Mouse (Mus musculus) lung, postnatal 10 days (tissue): ENCODE data around the gene St5.

ENCODE experiments used
- DNase-seq: peaks from one replicate; pipeline ENCODE4 v3.0.0; 2021

Gene St5

GRCm38 (mm10) chr7:109524442-109524744 lies 179.0 kb downstream of the St5 start:
- no peak for DNase-seq

- DNase-seq = no peak
These were observed 179.5 kb downstream of the St5 start for GRCm38 (mm10) chr7:109523741-109524441.

DNA sequence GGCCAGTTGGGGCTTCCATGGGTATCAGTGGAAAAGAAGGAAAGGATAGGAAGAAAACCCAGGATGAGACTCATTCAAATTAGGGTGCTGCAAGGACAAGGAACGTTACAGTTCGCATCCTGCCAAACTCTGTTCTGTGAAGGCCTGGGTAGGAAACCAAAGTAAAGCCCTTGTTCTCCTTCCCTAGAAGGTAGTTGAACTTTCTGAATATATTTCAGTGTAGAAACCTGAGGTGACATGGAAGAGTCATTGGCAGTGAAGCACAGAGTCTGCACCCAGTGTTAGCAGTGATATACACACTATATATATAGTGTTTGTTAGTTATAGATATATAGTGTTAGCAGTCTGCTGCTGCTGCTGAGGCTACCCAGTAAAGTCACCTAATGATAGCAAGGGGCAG lies 180.1 kb downstream of the St5 start:
- no peak for DNase-seq

DNA sequence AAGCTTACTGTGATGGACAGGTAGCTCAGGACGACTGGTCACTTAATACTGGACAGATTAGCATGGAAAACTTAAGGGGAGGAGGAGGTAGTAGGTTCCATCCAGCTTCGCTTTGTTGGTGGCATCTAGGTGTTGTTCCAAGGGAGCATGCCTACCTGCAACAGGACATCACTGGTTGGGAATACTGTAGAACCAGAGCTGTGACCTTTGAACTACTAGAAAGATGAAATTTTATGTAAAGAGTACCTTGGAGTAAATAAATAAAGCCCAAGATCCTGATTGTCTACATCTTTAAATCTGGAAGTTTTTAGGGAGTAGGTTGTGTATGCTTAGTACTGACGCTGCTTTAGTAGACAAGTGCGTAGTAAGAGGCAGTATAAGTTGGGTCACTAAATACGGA lies 181.3 kb downstream of the St5 start:
- no peak for DNase-seq

DNA sequence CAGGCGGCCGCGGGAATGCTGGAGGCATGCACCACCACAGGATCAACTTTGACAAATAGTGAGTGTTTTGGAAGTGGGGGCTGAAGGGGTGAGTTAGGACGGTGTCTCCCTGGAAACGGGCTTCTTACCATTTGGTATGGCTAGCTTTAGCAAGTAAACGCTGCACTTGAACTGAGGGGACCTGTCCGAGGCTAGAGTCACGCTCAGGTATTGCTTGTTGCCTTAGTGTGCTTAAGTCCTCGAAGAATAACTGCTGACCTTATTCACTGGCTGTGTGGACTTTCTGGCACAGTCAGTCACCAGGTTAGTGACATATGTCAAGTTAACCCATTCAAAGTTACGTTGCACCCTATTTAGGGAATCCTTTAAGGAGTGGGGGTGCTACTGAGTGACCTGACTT lies 183.5 kb downstream of the St5 start:
- no peak for DNase-seq

DNA sequence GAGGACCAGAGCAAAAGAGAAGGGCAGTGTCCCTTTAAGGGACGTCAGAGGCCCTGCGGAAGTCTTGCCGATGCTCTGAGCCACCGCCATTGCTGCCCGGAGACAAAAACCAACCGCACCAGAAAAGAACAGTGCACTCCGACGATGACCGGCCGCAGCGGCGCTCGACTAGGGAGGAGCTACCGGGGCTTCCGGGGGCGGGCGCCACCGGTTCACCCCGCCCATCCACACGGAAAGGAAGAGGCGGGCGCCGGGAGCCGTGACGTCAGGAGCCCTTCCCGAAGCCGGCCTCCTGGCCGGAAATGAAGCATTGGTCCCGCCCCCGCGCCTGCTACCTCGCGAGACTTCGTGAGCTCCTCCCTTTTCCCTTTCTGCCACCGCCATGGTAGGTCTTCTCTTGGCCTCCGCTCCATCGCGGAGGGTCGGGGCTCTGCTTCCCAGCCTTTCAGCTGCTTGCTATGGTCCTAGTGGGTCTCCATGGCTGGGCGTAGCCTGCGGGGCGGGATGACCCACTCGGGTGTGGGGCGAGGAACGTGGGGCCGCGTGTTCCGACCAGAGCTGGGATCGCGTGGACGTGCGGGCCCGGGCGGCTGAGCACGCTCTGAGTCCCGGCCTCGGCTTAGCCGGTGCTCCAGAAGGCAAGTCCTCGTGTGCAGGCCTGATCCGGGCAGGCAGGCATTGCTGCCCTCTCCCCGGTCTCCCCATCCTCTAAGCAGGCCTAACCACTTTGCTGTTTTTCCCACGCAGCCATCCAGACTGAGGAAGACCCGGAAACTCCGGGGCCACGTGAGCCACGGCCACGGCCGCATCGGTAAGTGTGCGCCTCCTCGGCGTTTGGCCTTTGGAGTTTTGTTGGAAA lies 184.3 kb downstream of the St5 start, which contains the start of gene Rpl27a:
Gene Rpl27a, plus strand, starts transcription at position 310 of the 859 bp plus-strand sequence.
- DNase-seq = peak; percentile 99

DNA sequence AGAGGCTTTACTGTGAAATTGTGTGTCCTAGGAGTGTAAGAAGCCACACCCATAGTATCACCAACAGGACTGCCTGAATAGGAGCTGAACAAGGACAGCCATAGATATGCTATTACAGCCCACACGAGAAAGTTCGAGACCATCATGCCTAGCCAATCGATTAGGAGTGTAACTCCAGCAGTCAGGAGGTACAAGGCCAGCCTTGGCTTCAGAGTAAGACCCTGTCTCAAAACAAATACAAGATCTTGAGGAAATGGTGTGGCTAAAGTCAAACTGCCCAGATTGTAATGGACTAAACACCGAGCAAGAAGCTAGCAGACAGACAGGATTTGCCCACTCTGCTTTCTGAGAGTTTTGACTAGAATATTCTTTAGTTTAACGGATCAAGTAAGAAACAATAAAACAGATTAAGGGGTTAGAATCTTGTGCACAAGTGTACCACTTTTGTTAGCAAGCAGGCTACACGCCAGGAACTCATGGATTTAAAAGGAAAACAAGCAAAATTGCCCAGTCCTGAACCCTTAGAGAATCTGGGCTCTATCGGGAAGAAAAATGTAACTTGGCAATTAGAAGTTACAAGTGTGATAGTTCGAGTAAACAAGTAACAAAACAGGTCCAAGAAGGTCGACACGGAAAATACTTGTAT lies 185.2 kb downstream of the St5 start:
- no peak for DNase-seq

DNA sequence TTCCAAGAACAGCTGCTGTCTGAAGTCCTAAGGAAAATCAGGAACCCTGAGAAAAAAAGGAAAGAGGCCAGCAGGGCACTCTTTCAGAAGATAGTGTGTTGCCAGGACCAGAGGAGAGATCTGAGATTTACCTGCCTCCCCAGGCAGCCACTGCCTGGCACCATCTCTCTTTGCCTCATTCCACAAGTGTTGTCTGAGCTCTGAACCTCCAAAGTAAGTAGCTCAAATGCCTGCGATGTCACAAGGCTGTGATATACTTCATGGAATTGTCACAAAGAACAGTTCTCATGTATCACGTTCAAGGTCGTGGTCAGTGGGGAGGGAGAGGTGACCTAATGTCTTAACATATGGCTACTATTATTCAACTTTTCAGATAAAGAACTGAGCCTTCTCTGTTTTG lies 186.9 kb downstream of the St5 start:
- no peak for DNase-seq

DNA sequence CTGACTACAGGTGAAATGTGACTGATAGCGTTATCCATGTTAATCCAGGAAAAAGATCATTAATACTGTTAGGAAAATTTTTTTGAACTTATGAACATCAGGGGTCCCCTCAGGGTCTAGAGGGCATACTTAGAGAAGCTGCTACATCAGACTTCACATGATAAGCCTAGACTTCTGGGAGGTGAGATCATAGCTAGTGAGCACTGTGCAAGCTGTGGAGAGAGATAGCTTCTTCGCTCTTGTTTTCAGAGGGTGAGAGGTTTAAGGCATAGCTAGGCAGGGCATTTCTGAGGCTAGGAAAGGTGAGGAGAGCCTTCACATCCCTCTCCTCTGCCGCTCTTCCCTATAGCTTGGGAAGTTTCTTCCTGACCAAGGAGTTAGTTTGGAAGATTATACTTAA lies 191.6 kb downstream of the St5 start:
- no peak for DNase-seq

GRCm38 (mm10) chr7:109510799-109511198 lies 192.6 kb downstream of the St5 start:
- DNase-seq = no peak

GRCm38 (mm10) chr7:109508034-109508433 lies 195.4 kb downstream of the St5 start, which contains the start of gene Trim66:
Gene Trim66 (minus strand): TSS chr7:109508134.
- DNase-seq = no peak

- DNase-seq = no peak
These were observed 195.8 kb downstream of the St5 start for GRCm38 (mm10) chr7:109507572-109507971.

- DNase-seq = no peak
These were observed 196.3 kb downstream of the St5 start for GRCm38 (mm10) chr7:109507119-109507518.

GRCm38 (mm10) chr7:109497507-109497906 lies 205.9 kb downstream of the St5 start:
- DNase-seq = no peak

- DNase-seq = no peak
These were observed 209.8 kb downstream of the St5 start for GRCm38 (mm10) chr7:109493319-109494316.

DNA sequence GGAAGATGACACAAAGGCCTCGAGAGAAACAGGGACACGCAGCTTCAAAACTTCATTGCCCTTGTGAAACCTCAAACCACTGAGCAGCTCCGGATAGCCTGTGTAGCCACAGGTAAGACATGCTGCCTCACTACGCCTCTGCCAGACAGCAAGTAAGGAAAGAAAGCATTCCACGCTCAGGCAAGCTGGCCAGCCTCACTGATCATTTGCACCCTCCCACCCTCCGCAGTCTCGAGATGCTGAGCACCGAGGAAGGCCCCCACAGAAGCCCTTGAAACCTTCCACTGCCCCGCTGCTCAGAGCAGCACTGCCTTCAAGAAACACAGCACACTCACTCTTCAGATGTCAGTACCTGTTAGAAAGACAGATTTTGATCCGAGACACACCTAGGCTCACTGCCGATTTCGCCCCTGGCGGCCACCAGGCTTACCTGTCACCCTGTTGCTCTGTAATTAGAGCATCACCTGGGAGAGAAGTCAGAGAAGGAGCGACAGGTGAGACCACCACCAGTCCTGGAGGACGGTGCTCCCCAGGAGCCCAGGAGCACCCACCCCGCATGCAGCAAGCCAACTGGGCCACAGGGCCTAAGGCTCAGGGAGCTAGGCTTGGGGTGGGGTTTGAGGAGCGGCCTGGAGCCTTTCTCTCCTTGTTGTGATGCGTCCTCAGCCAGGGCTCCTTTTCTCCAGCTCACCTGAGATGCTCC lies 210.6 kb downstream of the St5 start:
- no peak for DNase-seq

GRCm38 (mm10) chr7:109484221-109484620 lies 219.2 kb downstream of the St5 start:
- no peak for DNase-seq

DNA sequence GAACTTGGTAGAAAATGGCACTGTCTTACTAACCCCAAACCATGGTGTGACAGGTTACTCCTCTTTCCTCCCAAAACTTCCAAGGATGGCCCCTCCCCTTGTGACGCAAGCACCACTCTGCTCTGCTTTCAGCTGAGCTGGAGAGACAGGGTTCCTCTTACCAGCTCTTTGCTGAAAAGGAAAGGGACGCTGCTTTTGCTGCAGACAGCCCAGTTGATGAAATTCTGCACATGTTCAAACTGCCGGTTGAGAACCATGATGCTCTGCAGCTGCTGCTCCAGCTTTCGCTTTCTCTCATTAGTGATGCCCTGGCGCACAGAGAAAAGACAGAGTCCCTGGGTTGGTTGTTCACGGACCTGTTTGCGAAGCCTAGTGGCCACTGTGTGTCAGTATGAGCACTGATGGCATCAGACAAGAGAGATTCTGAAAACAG lies 222.6 kb downstream of the St5 start:
- DNase-seq = peak; percentile 54

GRCm38 (mm10) chr7:109477926-109478325 lies 225.5 kb downstream of the St5 start:
- DNase-seq = no peak
